In genomic region chr8:83721405-83722025, GRCm38 (mm10) we compare ENCODE assay signal across 9 mouse cellular contexts. TPM values are rescaled to one million over a fixed set of nuclear protein-coding genes. Genes with fewer than 3 reads are reported as not detected.
DNase-seq lines count a peak whose midpoint lies in the region; ATAC-seq lines count a peak whose summit lies in the region.
"Had no signal": no experiment of that assay in that cellular context is flagged by ENCODE, and none has a peak within 500 bp of the region (broad histone marks: within the 10 kb centered on the region; RNA-seq: fewer than 3 reads in every experiment).

No protein-coding gene starts in this region.

- H3K27ac ChIP-seq in kidney, embryonic 14.5 days (ENCODE audit: low read depth, low read length): no peak overlapping the region
- H3K27ac ChIP-seq: hindbrain, embryonic 14.5 days had no signal

- no peak for ATAC-seq in kidney, embryonic 14.5 days (ENCODE audit: low FRiP score, low TSS enrichment)

- H3K9ac ChIP-seq in kidney, embryonic 14.5 days (ENCODE audit: low read depth, low read length): no peak overlapping the region
- H3K9ac ChIP-seq: hindbrain, embryonic 14.5 days had no signal

- no peaks in the 10 kb centered on the region for H3K27me3 ChIP-seq in kidney, embryonic 14.5 days (ENCODE audit: control insufficient read depth, insufficient read depth, low read length)
- H3K27me3 ChIP-seq in splenic B cell, adult 2 months (ENCODE audit: control insufficient read depth, insufficient read depth, low read length, poor library complexity, severe bottlenecking): no peaks in the 10 kb centered on the region

- no peak overlapping the region for H3K4me3 ChIP-seq in kidney, embryonic 14.5 days (ENCODE audit: low read length)

- 87% methylated on average over 25 of the region's 25 CpGs for WGBS in kidney, embryonic 14.5 days

- intact Hi-C loops in left cerebral cortex, postnatal 4 days (cut with DNase I): loop anchor here (10.0 kb wide), 1 partner anchor 203 kb away; no protein-coding TSS in a partner anchor

- peaks cover 7% of the 10 kb centered on the region for H3K4me1 ChIP-seq in kidney, embryonic 14.5 days (ENCODE audit: control insufficient read depth, insufficient read depth, low read length)

- no peak overlapping the region for H3K4me2 ChIP-seq in kidney, embryonic 14.5 days (replicated peaks; ENCODE audit: low read depth, low read length)
- H3K4me2 ChIP-seq: hindbrain, embryonic 14.5 days had no signal

- H3K36me3 ChIP-seq in kidney, embryonic 14.5 days (ENCODE audit: control insufficient read depth, insufficient read depth, low read length): peaks cover 69% of the 10 kb centered on the region
- H3K36me3 ChIP-seq in splenic B cell, adult 2 months (ENCODE audit: control insufficient read depth, insufficient read depth, low read length, poor library complexity, severe bottlenecking): peaks cover 22% of the 10 kb centered on the region

- H3K9me3 ChIP-seq in kidney, embryonic 14.5 days (ENCODE audit: control insufficient read depth, low read length): no peaks in the 10 kb centered on the region

- DNase-seq in kidney, adult 11 months: peak; percentile 80
- DNase-seq in heart, adult 9 months (ENCODE audit: low spot score in 2 of 2): peak; percentile 83 to 87
- peak; percentile 82 to 91 for DNase-seq in kidney, postnatal 25 days
- peak; percentile 39 for DNase-seq in splenic B cell, adult 2 months (ENCODE audit: low read depth, low spot score)
- DNase-seq in right cerebral cortex, postnatal 36 days (ENCODE audit: low spot score in 2 of 2): no peak
- DNase-seq in left cerebral cortex, postnatal 4 days: no peak
- DNase-seq in embryo, embryonic 10 days (ENCODE audit: low spot score): no peak

RNA-seq across cellular contexts. Expression of gene Ddx39, which starts 6.5 kb away (rescaled TPM):
- polyA plus RNA-seq in kidney, embryonic 14.5 days (2014; fragmentation: Nextera tagmentation; extraction: Ambion mirVana): 193 and 194 TPM in 2 replicates
- total RNA-seq in left cerebral cortex, postnatal 4 days (2021): 10 to 100 TPM; 39.1 to 39.7 TPM

RNA-seq across cellular contexts. Expression of gene Adgre5, which starts 19.6 kb away (rescaled TPM):
- polyA plus RNA-seq in kidney, embryonic 14.5 days (2014; fragmentation: Nextera tagmentation; extraction: Ambion mirVana): 18.6 and 30.9 TPM in 2 replicates
- 10 to 100 TPM in 1 of 2 experiments, 1 to 10 TPM in 1; 9.4 to 11.5 TPM for total RNA-seq in left cerebral cortex, postnatal 4 days (2021)

RNA-seq across cellular contexts. Expression of gene Pkn1, which starts 22.5 kb away (rescaled TPM):
- polyA plus RNA-seq in kidney, embryonic 14.5 days (2014; fragmentation: Nextera tagmentation; extraction: Ambion mirVana): 23.8 and 36.1 TPM in 2 replicates
- total RNA-seq in left cerebral cortex, postnatal 4 days (2021): 100 to 1,000 TPM in 1 of 2 experiments, 10 to 100 TPM in 1; 98.7 to 107 TPM

RNA-seq across cellular contexts. Expression of gene Ptger1, which starts 55.0 kb away (rescaled TPM):
- polyA plus RNA-seq in kidney, embryonic 14.5 days (2014; fragmentation: Nextera tagmentation; extraction: Ambion mirVana): 0.97 and 1.3 TPM in 2 replicates
- total RNA-seq in left cerebral cortex, postnatal 4 days (2021): 1 to 10 TPM in 1 of 2 experiments, under 1 TPM in 1; 0.95 to 1.1 TPM

Comparison
In these comparisons a context has a peak if more than half of its experiments do, and no peak if none do; other contexts are left out.
1. DNase-seq: peak in kidney, adult 11 months (single experiment), heart, adult 9 months (2 of 2), kidney, postnatal 25 days (2 of 2) and splenic B cell, adult 2 months (single experiment); none in right cerebral cortex, postnatal 36 days (0 of 2), left cerebral cortex, postnatal 4 days (single experiment) and embryo, embryonic 10 days (single experiment).